Mouse (Mus musculus) myocyte (in vitro differentiated cells): ENCODE measurements around the gene Il10. TPM values are rescaled to one million over a fixed set of nuclear protein-coding genes. Genes with fewer than 3 reads are reported as not detected.
"Not testable (repeated sequence)": the region's sequence is repeated elsewhere in the genome, so short reads cannot be mapped to it uniquely, and the experiment has no call there.

ENCODE experiments used
- H3K27me3 ChIP-seq: one replicate; pipeline ENCODE4 v1.6.1; 2011; ENCODE audit not compliant: control insufficient read depth, insufficient read depth, insufficient read length
- H3K36me3 ChIP-seq: one replicate; pipeline ENCODE4 v1.6.1; 2011; ENCODE audit not compliant: control insufficient read depth, insufficient read depth
- H3K4me2 ChIP-seq: one replicate; pipeline ENCODE4 v1.6.1; 2011; ENCODE audit warnings: low read depth, control low read depth
- H3K4me3 ChIP-seq: one replicate; pipeline ENCODE4 v1.5.1; 2011; ENCODE audit warnings: mild to moderate bottlenecking, control low read depth, moderate library complexity
- H3K79me2 ChIP-seq: one replicate; pipeline ENCODE4 v1.6.1; 2011; ENCODE audit not compliant: control insufficient read depth, insufficient read depth
- H3ac ChIP-seq: one replicate; pipeline ENCODE4 v1.6.1; 2011; ENCODE audit not compliant: control insufficient read depth, insufficient read length
- CEBPB ChIP-seq: IDR thresholded peaks from 2 replicates; pipeline ENCODE4 v1.6.1; 2011; ENCODE audit warnings: mild to moderate bottlenecking, moderate library complexity; ENCODE audit not compliant: poor library complexity, insufficient read depth, severe bottlenecking
- E2F4 ChIP-seq: IDR thresholded peaks from one replicate; pipeline ENCODE4 v1.6.1; 2011; ENCODE audit warnings: mild to moderate bottlenecking, control low read depth, moderate library complexity; ENCODE audit not compliant: insufficient read depth
- MAX ChIP-seq: IDR thresholded peaks from one replicate; pipeline ENCODE4 v1.6.1; 2011; ENCODE audit warnings: low read depth, mild to moderate bottlenecking, control low read depth
- MYOD1 ChIP-seq, 3 experiments: IDR thresholded peaks; one replicate each; pipeline ENCODE4 v1.6.1; 2011; ENCODE audit warnings: control low read depth in 2 of 3, low read depth in 2 of 3, mild to moderate bottlenecking in 2 of 3, moderate library complexity in 1 of 3; ENCODE audit not compliant: insufficient read length in 2 of 3, control insufficient read depth in 1 of 3
- MYOG ChIP-seq, 3 experiments: IDR thresholded peaks; one replicate each; pipeline ENCODE4 v1.6.1; 2011; ENCODE audit warnings: control low read depth in 2 of 3, low read depth in 2 of 3, mild to moderate bottlenecking in 2 of 3; ENCODE audit not compliant: insufficient read length in 2 of 3, control insufficient read depth in 1 of 3, insufficient read depth in 1 of 3
- POLR2A ChIP-seq: IDR thresholded peaks from one replicate; pipeline ENCODE4 v1.6.1; 2011; ENCODE audit warnings: low read depth, mild to moderate bottlenecking, control low read depth, moderate library complexity; ENCODE audit not compliant: insufficient read length
- POLR2AphosphoS2 ChIP-seq: IDR thresholded peaks from one replicate; pipeline ENCODE4 v1.6.1; 2011; ENCODE audit warnings: low read depth, control low read depth; ENCODE audit not compliant: insufficient read length
- REST ChIP-seq: IDR thresholded peaks from one replicate; pipeline ENCODE4 v1.6.1; 2011; ENCODE audit warnings: mild to moderate bottlenecking, control low read depth, moderate library complexity; ENCODE audit not compliant: insufficient read depth, insufficient read length
- SRF ChIP-seq: IDR thresholded peaks from one replicate; pipeline ENCODE4 v1.6.1; 2011; ENCODE audit warnings: low read depth; ENCODE audit not compliant: control insufficient read depth, insufficient read length
- TCF12 ChIP-seq: IDR thresholded peaks from one replicate; pipeline ENCODE4 v1.6.1; 2011; ENCODE audit warnings: mild to moderate bottlenecking, control low read depth; ENCODE audit not compliant: poor library complexity, insufficient read depth, severe bottlenecking
- TCF3 ChIP-seq: IDR thresholded peaks from one replicate; pipeline ENCODE4 v1.6.1; 2011; ENCODE audit warnings: low read depth, control low read depth; ENCODE audit not compliant: insufficient read length
- USF1 ChIP-seq: IDR thresholded peaks from one replicate; pipeline ENCODE4 v1.6.1; 2011; ENCODE audit warnings: low read depth, mild to moderate bottlenecking, control low read depth, moderate library complexity
- polyA plus RNA-seq: library from polyadenylated mRNA; unstranded; fragments of >200 nt; fragmentation: generic; extraction: Trizol; gene quantifications from one replicate; pipeline ENCODE4 v1.2.1, GENCODE M21; 2012; ENCODE audit warnings: missing spikeins

Il10 gene
- polyA plus RNA-seq, 1 experiment, result not detected

- H3K36me3 ChIP-seq, result no peaks in the 10 kb centered on the region
- no peak overlapping the region for H3K4me2 ChIP-seq
- no peaks in the 10 kb centered on the region for H3K27me3 ChIP-seq
- H3ac ChIP-seq, result no peak overlapping the region
- no peak overlapping the region for H3K4me3 ChIP-seq
- H3K79me2 ChIP-seq, result no peaks in the 10 kb centered on the region
- TF ChIP-seq MYOG (IDR thresholded peaks at IDR 0.05; ENCODE audit: control insufficient read depth in 1 of 3, insufficient read depth in 1 of 3, insufficient read length in 2 of 3, low read depth in 2 of 3) (no peak), TCF12 (no peak), SRF (no peak), MAX (no peak), MYOD1 (IDR thresholded peaks at IDR 0.05; ENCODE audit: control insufficient read depth in 1 of 3, insufficient read length in 2 of 3, low read depth in 2 of 3) (no peak), TCF3 (no peak), POLR2AphosphoS2 (no peak), REST (no peak), E2F4 (no peak), USF1 (no peak), POLR2A (no peak), CEBPB (no peak)
These were observed 3.1 kb downstream of the Il10 start for GRCm38 (mm10) chr1:131022591-131023249.

GRCm38 (mm10) chr1:131023250-131023858 is 3.7 kb downstream of the Il10 start:
- not testable (repeated sequence) for H3K36me3 ChIP-seq, H3K4me3 ChIP-seq, H3K4me2 ChIP-seq, H3K27me3 ChIP-seq, H3K79me2 ChIP-seq, H3ac ChIP-seq

GRCm38 (mm10) chr1:131024900-131025842 is 5.5 kb downstream of the Il10 start:
- H3K4me2 ChIP-seq, result no peak overlapping the region
- TF ChIP-seq TCF12 (no peak), REST (no peak), MYOD1 (IDR thresholded peaks at IDR 0.05; ENCODE audit: control insufficient read depth in 1 of 3, insufficient read length in 2 of 3, low read depth in 2 of 3) (no peak), E2F4 (no peak), CEBPB (no peak), TCF3 (no peak), MAX (no peak), SRF (no peak), POLR2AphosphoS2 (no peak), MYOG (IDR thresholded peaks at IDR 0.05; ENCODE audit: control insufficient read depth in 1 of 3, insufficient read depth in 1 of 3, insufficient read length in 2 of 3, low read depth in 2 of 3) (no peak), POLR2A (no peak)
- no peaks in the 10 kb centered on the region for H3K27me3 ChIP-seq
- no peak overlapping the region for H3K4me3 ChIP-seq
- H3K79me2 ChIP-seq, result no peaks in the 10 kb centered on the region
- no peaks in the 10 kb centered on the region for H3K36me3 ChIP-seq
- no peak overlapping the region for H3ac ChIP-seq

GRCm38 (mm10) chr1:131025843-131026190 is 6.2 kb downstream of the Il10 start:
- no peak overlapping the region for H3ac ChIP-seq
- H3K27me3 ChIP-seq, result no peaks in the 10 kb centered on the region
- no peak overlapping the region for H3K4me2 ChIP-seq
- TF ChIP-seq USF1 (no peak), SRF (no peak), POLR2A (no peak), TCF3 (no peak), MYOG (IDR thresholded peaks at IDR 0.05; ENCODE audit: control insufficient read depth in 1 of 3, insufficient read depth in 1 of 3, insufficient read length in 2 of 3, low read depth in 2 of 3) (no peak), E2F4 (no peak)
- no peaks in the 10 kb centered on the region for H3K79me2 ChIP-seq
- H3K4me3 ChIP-seq, result no peak overlapping the region
- H3K36me3 ChIP-seq, result no peaks in the 10 kb centered on the region

- no peak for TF ChIP-seq CEBPB
- no peak for TF ChIP-seq POLR2A
- TF ChIP-seq USF1, result no peak
- TF ChIP-seq MAX, result no peak
- no peak for TF ChIP-seq TCF12
- no peak for TF ChIP-seq E2F4
- no peak for TF ChIP-seq REST
- no peak for TF ChIP-seq TCF3
- TF ChIP-seq MYOD1 (IDR thresholded peaks at IDR 0.05; ENCODE audit: control insufficient read depth in 1 of 3, insufficient read length in 2 of 3, low read depth in 2 of 3), result no peak
- no peak for TF ChIP-seq MYOG (IDR thresholded peaks at IDR 0.05; ENCODE audit: control insufficient read depth in 1 of 3, insufficient read depth in 1 of 3, insufficient read length in 2 of 3, low read depth in 2 of 3)
- TF ChIP-seq POLR2AphosphoS2, result no peak
- no peak for TF ChIP-seq SRF
These were observed 9.6 kb downstream of the Il10 start for GRCm38 (mm10) chr1:131029215-131029614.

More at GRCm38 (mm10) chr1:131029215-131029614, 9.6 kb downstream of the Il10 start:
- no peaks in the 10 kb centered on the region for H3K27me3 ChIP-seq
- H3ac ChIP-seq, result no peak overlapping the region
- H3K79me2 ChIP-seq, result no peaks in the 10 kb centered on the region
- no peak overlapping the region for H3K4me2 ChIP-seq
- H3K36me3 ChIP-seq, result no peaks in the 10 kb centered on the region
- H3K4me3 ChIP-seq, result no peak overlapping the region
